Mouse (Mus musculus) adrenal gland, postnatal 4 days (tissue): ENCODE measurements around the gene Gm49337. TPM values are rescaled to one million over a fixed set of nuclear protein-coding genes. Genes with fewer than 3 reads are reported as not detected.
A peak's percentile ranks its signal among the peaks of the same experiment; 100 is the strongest.

Experiments
- DNase-seq, 2 experiments: peaks; one replicate each; pipeline ENCODE4 v3.0.0; 2021 to 2022; ENCODE audit warnings: low spot score in 2 of 2, mixed read lengths in 2 of 2
- long read RNA-seq, 2 experiments: library from polyadenylated mRNA; stranded (forward); transcript quantifications; one replicate each; pipeline ENCODE4 v2.0.0; 2021
- total RNA-seq, 2 experiments: library from RNA; stranded (reverse); gene quantifications; 2 replicates each; pipeline ENCODE4 v1.2.3; 2021

The Gm49337 gene
- not detected for total RNA-seq
- long read RNA-seq, experiment 1: 0 reads
- long read RNA-seq, experiment 2, partial matches to known transcripts: 1 of 1 reads
- long read RNA-seq, experiment 2, other reads (novel, unspliced or antisense): 0 of 1 reads

DNA sequence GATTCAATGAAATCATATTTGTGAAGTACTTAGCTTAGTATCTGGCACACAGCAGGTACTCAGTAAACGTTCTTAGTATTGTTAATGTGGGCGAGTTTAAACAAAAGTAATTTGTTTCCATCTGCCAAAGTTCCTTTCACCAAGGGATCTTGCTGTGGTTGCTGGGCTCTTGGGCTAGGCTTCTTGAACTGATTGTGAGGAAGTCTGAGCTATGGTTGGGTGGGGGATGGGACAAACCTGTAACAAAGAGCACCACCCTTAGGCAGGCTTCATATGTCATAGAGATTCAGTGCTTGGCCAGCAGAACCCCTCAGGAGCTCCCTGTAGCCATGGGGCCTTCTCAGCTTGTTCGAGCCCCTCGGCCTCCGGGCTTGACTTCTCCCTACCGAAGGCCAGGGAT lies at the start of gene Gm49337, which contains the start of gene 1700042G07Rik:
Gene Gm49337 (plus strand): TSS at position 313 of the 400 bp plus-strand sequence.
Gene 1700042G07Rik (plus strand): TSS at position 301 of the 400 bp plus-strand sequence.
- no peak for DNase-seq

DNA sequence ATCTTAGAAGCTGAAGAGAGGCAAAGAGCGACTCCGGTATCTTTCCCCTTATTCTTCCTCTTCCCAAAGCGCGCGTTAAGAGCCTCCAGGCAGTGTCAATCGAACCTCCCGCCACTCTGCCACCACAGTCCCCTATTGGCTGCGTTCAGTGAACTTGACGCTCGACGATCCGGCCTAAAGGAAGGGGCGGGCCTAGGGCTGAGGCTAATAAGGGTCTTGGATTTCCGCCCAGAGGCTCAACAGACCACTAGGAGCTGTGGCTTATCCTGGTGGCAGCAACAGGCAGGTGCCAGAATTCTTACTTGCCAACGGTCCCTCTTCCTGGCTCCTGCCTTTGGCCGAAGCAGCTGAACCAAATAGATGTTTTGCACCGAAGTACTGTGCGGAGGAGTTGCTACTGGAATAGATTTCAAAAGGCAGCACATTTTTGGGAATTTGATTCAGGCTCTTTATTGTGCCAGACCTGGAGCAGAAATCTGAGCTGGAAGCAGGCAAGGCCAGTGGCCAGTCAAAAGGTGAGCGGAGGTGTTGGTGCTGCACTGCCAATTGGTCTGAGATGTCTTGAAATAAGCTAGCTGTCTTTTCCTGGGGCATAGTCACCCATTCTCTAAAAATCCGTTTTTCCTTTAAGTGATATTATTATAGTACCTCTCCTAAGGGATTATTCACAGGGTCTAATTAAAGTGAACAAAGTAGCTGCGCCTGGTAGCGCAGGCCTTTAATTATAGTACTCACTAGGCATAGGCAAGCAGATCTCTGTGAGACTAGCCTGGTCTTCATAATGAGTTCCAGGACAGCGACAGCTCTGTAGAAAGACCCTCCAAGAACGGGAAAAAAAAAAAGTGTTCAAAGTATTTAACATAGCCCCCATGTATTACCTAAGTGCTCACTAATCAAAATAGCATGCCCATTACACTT lies 49.3 kb upstream of the Gm49337 start, which contains the start of the genes Rad54l and Pomgnt1:
Gene Rad54l (minus strand): TSS at position 89 of the 918 bp plus-strand sequence.
Gene Pomgnt1 (plus strand): TSS at position 239 of the 918 bp plus-strand sequence.
- peak; percentile 32 to 68 for DNase-seq

DNA sequence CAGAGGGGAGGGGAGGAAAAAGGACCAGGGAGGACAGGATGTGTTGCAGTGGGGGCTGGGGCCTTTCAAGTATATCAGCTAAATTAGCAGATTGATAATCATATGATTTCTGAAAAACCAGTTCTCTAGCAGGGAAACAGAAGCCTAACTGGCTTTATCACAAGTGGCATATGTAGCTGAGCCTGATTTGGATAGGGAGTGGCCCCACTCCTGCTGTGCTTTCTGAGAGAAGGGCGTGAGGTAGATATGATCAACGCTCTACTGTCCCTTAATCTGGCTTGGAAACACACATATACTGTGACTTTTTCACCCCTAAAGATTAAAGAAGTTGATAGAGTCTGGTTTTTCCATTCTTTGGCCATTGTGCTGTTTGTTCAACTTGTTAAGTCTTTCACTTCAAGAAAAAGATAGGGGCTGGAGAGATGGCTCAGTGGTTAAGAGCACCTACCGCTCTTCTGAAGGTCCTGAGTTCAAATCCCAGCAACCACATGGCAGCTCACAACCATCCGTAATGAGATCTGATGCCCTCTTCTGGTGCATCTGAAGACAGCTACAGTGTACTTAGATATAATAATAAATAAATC lies 47.3 kb upstream of the Gm49337 start:
- no peak for DNase-seq

- no peak for DNase-seq
Observed at GRCm38 (mm10) chr4:116127956-116128355, 45.2 kb upstream of the Gm49337 start.

DNA sequence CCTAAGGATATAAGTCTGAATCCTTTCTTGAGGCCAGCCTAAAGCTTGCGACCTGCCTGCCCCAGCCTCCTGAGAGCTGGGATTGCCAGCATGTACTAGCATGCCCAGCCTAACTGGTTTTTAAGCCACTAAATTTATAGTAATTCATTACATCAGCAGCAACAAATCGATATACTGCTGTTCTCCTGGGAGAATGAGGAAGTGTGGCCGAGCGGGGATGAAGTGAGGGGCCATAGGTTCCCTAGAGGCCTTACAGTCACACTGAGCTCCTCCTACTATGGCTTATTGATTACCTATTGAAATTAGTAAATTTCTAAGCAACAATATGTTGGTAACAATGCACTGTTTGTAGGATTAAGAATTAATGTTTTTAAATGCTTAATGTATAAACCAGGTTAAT lies 40.1 kb upstream of the Gm49337 start:
- DNase-seq: no peak

- DNase-seq: no peak
Observed at GRCm38 (mm10) chr4:116134990-116135389, 38.2 kb upstream of the Gm49337 start.

DNA sequence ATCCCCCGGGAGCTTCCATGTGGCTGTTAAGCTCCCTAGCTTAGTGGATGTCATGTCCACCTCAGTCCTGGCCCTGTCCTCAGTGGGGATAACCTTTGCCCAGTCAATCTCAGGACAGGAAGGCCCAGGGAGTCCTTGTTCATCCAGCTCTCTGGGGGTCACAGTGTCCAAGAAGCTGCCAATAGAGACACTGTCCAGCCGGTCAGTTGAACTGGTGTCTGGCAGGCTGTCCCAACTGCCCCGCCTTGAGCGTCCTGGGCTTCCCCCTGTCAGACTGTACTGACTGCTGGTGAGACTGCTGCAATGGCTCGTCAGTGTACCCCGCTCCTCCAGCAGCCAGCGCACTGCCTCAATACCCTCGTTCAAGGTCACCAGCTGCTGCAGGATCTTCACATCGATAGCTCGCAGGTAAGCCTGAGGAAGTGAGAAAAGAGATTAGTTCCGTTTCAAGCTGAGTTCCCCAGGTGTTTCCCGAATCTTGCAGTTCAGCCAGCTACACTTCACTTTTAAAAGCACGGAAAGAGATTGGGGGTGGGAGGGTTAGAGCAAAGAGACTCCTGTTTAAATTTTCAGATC lies 35.7 kb upstream of the Gm49337 start:
- DNase-seq: no peak

- DNase-seq: no peak
Observed at GRCm38 (mm10) chr4:116140801-116141574, 32.2 kb upstream of the Gm49337 start.

- no peak for DNase-seq
Observed at GRCm38 (mm10) chr4:116141736-116142135, 31.4 kb upstream of the Gm49337 start.

DNA sequence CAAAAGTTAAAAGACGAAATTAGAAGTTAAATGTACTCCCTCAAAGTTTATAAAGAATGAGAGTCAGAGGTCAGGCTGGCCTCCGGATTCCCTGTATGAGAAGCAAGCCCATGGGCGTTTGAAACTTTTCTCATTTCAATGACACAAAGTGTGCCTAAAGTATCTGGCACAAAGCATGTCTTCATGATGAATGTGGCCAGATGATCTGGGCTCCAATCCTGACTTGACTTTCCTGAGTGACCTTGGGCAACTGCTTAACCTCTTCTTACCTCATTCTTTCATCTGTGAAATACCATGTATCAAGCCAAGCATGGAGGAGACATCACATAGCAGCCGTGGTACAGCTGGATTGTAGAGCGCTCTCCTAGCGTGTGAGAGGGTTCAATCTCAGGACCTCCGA lies 30.9 kb upstream of the Gm49337 start:
- DNase-seq: no peak

DNA sequence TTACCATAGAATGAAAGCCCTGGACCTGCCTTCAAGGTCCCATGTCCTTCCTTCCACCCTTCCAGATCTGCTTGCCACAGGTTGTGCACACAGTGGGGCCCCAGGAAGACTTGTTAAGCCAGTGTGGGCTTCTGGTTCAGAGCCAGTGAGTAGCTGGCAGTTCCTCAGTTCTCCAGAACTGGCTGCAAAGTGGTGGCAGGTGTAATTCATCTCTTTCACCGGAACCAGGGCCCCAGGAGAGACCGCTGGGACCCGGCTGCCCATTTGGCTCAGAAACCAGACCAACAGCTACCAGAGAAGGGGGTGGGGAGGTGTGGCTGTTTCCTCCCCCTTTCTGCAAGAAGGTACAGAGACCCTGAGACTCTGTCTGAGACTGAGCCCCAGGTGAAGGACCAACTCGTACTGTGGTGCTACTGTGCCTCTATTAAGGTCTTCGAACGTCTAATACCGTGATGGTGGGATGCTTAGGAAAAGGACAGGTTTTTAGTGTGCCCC lies 29.8 kb upstream of the Gm49337 start:
- no peak for DNase-seq

DNA sequence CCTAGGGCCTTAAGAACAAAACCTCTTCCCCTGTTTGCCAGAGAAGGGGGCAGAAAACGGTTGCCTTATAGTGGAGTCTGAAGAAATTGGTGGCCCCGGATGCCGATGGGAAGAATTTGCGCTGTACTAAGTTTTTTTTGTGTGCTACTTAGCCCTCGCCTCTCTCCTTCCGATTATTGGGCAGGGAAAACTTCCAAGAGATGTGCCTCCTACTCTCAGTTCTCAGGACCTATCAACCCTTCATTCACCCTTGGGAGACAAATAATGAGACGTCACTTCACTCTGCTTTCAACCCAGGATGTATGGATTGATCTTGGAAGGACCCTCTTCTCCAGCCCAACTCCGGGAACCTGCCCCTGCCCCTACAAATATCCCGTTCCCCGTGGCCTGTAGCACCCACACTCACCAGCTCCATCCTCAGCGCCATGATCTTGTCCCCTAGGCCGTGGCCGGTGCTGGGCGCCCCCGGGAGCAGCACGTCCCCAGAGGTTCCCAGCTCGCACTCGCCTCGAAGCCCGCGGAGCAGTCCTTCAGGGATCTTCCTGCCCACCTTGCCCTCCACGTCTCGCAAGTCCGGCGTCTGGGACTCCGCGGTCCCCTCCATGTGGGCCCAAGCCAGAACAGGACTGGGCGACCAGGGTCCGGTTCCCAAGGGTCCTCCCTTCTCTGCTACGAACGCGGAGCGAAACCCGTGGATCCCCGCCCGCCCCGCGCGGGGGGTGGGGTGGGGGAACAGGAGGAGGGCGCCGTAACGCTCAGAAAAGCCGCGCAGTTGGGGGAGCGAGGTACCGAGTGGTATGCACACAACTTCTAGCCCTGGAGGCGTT lies 29.1 kb upstream of the Gm49337 start:
- DNase-seq: peak; percentile 30 to 44

GRCm38 (mm10) chr4:116149812-116150155 lies 23.4 kb upstream of the Gm49337 start:
- DNase-seq: no peak

DNA sequence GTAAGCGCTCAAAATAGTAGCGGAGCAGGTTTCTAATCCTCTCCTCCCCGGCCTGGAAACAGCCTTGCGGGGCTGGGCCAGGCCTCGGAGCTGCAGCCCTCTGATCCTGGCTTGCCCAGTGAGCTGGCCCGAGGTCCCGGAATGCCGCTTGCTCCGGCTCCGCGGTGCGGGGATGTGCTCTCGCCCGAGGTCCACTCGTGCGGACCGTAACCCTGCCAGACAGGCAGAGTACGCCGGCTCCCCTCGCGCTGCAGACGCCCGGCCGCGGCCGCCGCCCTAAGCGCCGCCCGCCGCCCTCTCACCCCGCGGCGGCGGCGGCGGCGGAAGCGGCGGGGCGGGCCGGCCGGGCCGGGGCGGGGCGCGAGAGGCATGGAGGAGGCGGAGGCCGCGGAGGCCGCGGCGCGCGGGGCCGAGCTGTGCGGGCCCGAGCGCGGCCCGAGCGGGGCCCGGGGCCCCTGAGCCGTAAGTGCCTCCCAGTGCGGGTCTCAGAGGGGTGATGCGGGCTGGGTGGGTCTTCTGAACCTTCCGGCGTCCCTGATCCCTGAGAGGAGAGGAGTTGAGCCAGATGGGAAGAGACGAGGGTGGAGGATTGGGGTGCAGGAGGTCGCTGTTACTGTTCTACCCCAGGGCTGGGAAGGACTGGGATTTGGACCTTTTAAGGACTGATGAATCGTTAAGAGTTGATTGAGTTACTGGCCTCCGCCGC lies 22.9 kb upstream of the Gm49337 start:
- DNase-seq: peak; percentile 39 to 47

- no peak for DNase-seq
Observed at GRCm38 (mm10) chr4:116150862-116151221, 22.3 kb upstream of the Gm49337 start.

GRCm38 (mm10) chr4:116151238-116151637 lies 21.9 kb upstream of the Gm49337 start, which contains the start of gene Lurap1:
Gene Lurap1 (minus strand): TSS chr4:116151338.
- DNase-seq: no peak

- DNase-seq: no peak
Observed at GRCm38 (mm10) chr4:116152702-116153101, 20.5 kb upstream of the Gm49337 start.

GRCm38 (mm10) chr4:116157882-116158281 lies 15.3 kb upstream of the Gm49337 start:
- no peak for DNase-seq

DNA sequence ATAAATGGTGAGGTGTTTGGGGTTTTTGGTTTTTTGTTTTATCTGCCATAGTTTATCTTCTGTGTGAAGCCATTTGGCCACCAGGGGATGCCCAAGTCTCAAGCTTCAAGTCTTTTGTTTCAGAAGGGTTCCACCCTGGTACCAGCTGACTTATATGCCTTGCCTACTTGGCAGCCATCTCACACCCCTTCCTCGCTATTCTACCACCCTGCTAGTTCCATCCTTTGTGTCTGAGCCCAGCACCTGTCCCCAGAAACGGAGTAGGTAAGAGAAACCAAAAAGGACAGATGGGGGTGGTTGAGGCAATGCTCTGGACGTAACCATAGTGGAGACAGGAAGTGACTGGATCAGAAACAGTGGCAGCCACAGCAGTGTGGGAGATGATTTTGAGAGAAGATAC lies 13.3 kb upstream of the Gm49337 start:
- DNase-seq: no peak
